Mouse (Mus musculus) bone marrow, adult 2 months (tissue): ENCODE results near the gene Manbal. TPM values are rescaled to one million over a fixed set of nuclear protein-coding genes. Genes with fewer than 3 reads are reported as not detected.

Source experiments
- H3K27ac ChIP-seq: fragments of 200-500 bp; 2 replicates; pipeline ENCODE4 v1.5.1; 2012; ENCODE audit warnings: low read depth, mild to moderate bottlenecking, control low read depth, inconsistent platforms, low read length; ENCODE audit not compliant: control insufficient read depth, poor library complexity, insufficient read depth
- H3K4me1 ChIP-seq: fragments of 200-500 bp; 2 replicates; pipeline ENCODE4 v1.6.1; 2011; ENCODE audit warnings: low read length; ENCODE audit not compliant: control insufficient read depth, insufficient read depth
- H3K4me3 ChIP-seq: fragments of 200-500 bp; replicated peaks from 2 replicates; pipeline ENCODE3; 2011; ENCODE audit warnings: mild to moderate bottlenecking, low read depth, low read length, control low read depth; ENCODE audit not compliant: control insufficient read depth
- CTCF ChIP-seq: fragments of 200-500 bp; IDR thresholded peaks from 2 replicates; pipeline ENCODE4 v1.5.1; 2011; ENCODE audit warnings: low read length, control low read depth; ENCODE audit not compliant: control insufficient read depth, insufficient read depth
- POLR2A ChIP-seq: fragments of 200-500 bp; IDR thresholded peaks from 2 replicates; pipeline ENCODE4 v1.6.1; 2011; ENCODE audit warnings: low read depth, mild to moderate bottlenecking, control low read depth, low read length, borderline replicate concordance; ENCODE audit not compliant: control insufficient read depth
- WGBS: fragments of 180-500 bp; shearing (Covaris S2); methylation state at CpG from one replicate; pipeline ENCODE4 v1.1.7; 2018; 5-methylcytosine and 5-hydroxymethylcytosine counted together
- polyA plus RNA-seq: library from polyadenylated mRNA; stranded (reverse); fragments of >200 nt; gene quantifications from 2 replicates; pipeline ENCODE4 v1.2.4, GENCODE M21; 2011; ENCODE audit warnings: low replicate concordance; ENCODE audit not compliant: missing spikeins, insufficient read depth, insufficient read length

Gene Manbal
- polyA plus RNA-seq, 1 experiment: 33.1 TPM

DNA sequence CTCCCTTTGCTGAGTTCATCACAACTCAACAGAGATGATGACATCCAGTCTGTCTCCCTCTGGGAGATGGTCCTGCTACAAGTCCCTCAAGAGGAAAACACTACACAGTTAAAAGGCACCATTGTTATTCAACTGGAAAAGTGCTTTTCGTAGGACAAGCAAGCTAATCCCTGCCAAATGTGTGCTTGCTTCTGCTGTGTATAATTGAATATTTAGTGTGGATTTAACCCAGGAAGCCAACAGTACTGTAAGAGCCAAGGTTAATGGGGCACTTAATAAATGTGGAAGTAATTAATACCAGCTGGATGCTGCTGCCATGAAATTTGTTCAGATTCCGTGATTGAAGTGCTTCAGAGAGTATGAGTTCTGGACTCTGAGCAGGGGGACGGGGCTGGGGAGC lies 13.3 kb upstream of the Manbal start:
- Histone ChIP-seq H3K4me1 (no peaks in the 10 kb centered on the region), H3K4me3 (no peak overlapping the region), H3K27ac (no peak overlapping the region)
- TF ChIP-seq POLR2A: no peak
- no peak for TF ChIP-seq CTCF
- WGBS: 74% methylated on average over 3 of the region's 3 CpGs

DNA sequence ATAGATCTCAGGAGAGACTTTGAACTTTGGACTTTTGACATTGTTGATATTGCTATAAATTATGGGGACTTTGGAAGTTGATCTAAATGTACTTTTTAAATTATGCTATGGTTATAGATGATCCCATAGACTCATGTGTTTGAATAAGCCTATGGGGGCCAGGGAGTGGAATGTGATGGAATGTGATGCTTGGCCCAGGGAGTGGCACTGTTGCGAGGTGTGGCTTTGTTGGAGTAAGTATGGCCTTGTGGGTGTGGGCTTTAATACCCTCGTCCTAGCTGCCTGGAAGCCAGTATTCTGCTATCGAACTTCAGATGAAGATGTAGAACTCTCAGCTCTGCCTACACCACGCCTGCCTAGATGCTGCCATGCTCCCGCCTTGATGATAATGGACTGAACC lies 7.4 kb upstream of the Manbal start:
- WGBS: 80% methylated on average over 5 of the region's 5 CpGs
- no peak overlapping the region for H3K4me3 ChIP-seq
- no peak overlapping the region for H3K27ac ChIP-seq
- no peak for TF ChIP-seq POLR2A
- TF ChIP-seq CTCF: no peak
- H3K4me1 ChIP-seq: no peaks in the 10 kb centered on the region

DNA sequence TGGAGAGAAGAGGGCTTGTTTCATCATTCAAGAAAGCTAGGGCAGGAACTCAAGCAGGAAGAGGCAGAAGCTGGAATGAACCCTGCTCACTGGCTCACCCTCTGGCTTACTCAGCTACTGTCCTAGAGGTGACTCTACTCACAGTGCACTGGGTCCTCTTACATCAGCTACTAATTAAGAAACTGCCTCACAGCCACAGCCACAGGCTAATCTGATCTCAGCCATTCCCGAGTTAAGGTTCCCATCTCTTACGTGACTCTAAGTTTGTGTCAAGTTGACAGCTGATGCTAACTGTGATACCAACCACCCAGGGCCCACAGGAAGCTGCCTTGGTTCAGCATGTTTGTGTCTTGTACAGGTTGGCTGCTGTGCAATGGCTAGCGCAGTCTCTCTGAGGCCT lies 4.4 kb upstream of the Manbal start:
- Histone ChIP-seq H3K4me1 (peaks cover 4% of the 10 kb centered on the region), H3K4me3 (no peak overlapping the region), H3K27ac (no peak overlapping the region)
- WGBS: 52% methylated on average over 3 of the region's 3 CpGs
- TF ChIP-seq CTCF: no peak
- no peak for TF ChIP-seq POLR2A

DNA sequence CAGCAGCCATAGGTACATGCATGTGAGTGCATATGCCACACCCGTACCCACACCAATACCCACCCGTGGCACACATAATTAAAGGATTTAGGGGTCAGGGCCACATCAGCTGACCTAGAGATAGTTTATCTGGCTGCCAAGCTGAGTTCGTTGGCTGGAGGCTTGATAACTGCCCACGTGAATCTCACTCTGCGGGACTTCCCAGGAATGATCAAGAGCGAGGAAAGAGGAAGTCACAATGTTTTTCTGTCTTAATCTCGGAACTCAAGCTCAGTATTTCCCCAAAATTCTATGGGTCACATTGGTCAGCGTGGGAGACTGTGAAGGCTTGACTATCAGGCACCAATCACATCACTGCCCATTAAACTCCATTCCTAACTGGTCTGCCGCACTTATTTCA lies 632 bp upstream of the Manbal start:
- 31% methylated on average over 9 of the region's 9 CpGs for WGBS
- Histone ChIP-seq H3K27ac (no peak overlapping the region), H3K4me3 (no peak overlapping the region), H3K4me1 (peaks cover 4% of the 10 kb centered on the region)
- TF ChIP-seq POLR2A: no peak
- TF ChIP-seq CTCF: no peak

DNA sequence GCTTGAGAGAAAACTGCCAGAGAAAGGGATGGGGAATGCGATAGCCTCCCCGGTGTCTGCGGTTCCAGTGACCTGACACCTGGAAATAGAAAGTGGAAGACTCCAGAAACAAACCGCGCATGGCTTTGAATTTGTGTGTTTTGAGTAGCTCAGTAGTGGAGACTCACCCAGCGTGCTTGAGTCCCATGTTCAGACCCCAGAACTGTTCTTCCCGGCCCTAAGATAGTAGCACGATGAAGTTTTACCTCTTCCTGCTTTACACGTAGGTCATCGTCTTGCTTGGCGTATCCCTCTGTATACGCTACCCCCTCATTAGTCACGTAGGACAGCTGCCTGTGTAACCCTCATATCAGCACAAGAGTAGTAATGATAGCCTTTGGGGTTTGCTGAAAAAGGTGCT lies 597 bp downstream of the Manbal start:
- H3K4me3 ChIP-seq: peak overlapping the region; percentile 93
- 1% methylated on average over 13 of the region's 13 CpGs for WGBS
- peak overlapping the region; percentile 92 for H3K27ac ChIP-seq
- H3K4me1 ChIP-seq: peaks cover 4% of the 10 kb centered on the region
- TF ChIP-seq POLR2A (no peak), CTCF (no peak)

DNA sequence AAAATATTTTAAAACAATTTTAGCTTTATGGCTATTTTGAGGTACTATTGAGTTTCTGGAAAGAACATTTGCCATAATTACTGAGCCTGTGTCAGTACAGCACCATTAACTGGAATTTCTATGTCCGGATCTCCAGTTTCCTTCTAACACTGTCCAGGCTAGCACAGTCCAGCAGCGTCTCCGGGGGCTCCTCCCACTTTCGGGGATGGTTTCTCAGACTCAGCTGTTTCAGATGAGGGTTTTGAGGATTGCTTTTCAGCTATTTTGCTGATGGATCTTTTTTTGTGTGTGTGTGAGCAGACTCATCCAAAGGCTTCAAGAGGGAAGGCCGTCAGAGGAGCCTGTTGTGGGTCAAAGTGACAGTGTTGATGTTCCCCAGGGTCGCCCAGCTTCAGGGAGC lies 4.3 kb downstream of the Manbal start:
- H3K27ac ChIP-seq: no peak overlapping the region
- WGBS: 81% methylated on average over 6 of the region's 6 CpGs
- peaks cover 3% of the 10 kb centered on the region for H3K4me1 ChIP-seq
- no peak overlapping the region for H3K4me3 ChIP-seq
- TF ChIP-seq POLR2A (no peak), CTCF (no peak)

DNA sequence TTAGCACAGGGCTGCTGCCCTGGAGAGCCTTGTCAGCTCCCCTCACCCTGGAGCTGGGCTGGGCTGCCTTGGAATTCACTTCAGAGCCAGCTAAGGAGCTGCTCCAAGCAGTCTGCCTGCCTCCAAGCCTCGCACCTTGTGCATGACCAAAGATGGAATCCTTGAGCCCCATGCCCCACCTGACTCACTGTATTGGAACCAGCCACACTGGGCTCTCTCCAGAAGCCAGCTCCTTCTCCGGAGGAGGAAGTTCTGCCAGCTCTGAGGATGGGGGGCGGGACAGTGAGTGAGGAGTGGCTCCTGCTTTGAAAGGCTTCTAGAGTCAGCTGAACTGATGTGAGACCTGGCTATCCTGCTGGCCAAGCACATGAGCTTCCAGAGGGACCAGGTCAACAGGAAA lies 6.3 kb downstream of the Manbal start:
- WGBS: 74% methylated on average over 3 of the region's 3 CpGs
- H3K4me1 ChIP-seq: no peaks in the 10 kb centered on the region

DNA sequence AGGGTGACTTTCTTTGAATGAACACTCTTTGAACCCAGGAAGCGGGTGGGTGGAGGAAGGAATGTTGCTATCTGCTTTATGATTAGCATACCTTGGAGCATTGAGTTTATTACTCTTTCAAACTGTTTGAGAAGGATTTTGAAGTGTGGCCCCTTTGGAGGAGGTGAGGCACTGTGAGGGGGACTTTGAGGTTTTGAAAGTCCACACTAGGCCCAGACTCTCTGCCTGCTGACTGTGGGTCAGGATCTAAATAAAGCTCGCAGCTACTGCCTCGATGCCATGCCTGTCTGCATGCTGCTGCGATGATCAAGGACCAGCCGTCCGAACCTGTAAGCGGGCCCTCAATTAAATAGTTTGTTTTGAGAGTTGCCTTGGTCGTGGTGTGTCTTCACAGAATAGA lies 7.7 kb downstream of the Manbal start:
- Histone ChIP-seq H3K4me1 (no peaks in the 10 kb centered on the region), H3K4me3 (no peak overlapping the region), H3K27ac (no peak overlapping the region)
- no peak for TF ChIP-seq POLR2A
- no peak for TF ChIP-seq CTCF
- 83% methylated on average over 8 of the region's 8 CpGs for WGBS

More for the DNA sequence above, 6.3 kb downstream of the Manbal start:
- TF ChIP-seq POLR2A: no peak
- TF ChIP-seq CTCF: no peak
- no peak overlapping the region for H3K27ac ChIP-seq
- no peak overlapping the region for H3K4me3 ChIP-seq
